Mouse (Mus musculus): ENCODE measurements around the gene 4930563M21Rik.
"Not testable (repeated sequence)": the region's sequence is repeated elsewhere in the genome, so short reads cannot be mapped to it uniquely, and the experiment has no call there.

4930563M21Rik gene

DNA sequence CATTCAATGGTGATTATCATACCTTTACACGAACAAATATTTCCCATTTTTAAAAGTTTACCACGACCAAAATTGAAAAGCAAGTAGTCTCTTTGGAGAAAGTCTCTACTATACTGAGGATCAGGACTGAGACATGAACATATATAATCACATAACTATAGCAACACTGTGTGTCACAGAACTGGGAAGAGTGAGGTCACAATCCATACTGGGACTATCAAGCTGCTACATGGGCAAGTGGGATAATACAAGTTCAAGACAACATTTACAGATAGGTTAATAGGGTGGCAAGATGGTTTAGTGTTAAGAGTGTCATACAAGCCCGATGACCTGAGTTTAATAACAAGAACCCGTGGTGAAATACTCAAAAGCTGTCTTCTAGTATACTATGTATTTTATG is at the start of gene 4930563M21Rik:
4930563M21Rik (minus strand) TSS at position 101 of the 400 bp plus-strand sequence.
- in situ Hi-C loops (cut with MboI, MseI) = no loop called here

DNA sequence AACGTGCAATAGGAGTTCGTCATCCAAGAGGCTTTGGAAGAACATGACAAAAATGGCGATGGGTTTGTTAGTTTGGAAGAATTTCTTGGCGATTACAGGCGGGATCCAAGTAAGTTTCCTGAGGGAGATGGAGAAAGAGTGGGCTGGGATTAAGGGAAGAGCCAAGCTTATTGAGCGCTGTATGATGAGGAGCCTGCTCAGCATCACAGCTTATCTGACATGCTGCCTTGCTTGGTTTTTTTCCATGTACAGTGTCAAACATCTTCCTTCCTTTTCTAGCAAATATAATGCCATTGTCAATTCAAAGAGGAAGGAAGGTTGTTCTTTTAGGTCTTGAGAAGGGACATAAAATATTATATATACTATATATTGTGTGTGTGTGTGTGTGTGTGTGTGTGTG is 45.8 kb upstream of the 4930563M21Rik start:
- in situ Hi-C loops (cut with MboI, MseI) = no loop called here

DNA sequence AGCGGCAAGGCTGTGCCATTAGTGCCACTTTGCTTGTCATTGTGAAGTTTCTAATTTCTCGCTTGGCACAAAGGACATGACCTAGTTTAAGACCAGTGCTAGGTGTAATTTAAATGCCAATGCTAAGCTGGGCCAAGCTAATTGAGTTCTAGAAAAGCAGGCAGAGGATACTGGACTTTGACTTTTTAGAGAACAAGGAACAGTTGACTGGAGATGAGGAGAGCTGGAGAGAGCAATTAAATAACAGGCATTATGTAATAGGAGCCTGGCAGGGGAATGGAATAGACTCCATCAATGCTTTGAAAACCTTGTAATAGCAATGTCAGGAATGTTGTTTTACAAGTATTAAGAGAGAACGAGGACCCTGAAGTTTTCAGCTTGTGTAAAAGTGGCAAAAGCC is 43.4 kb upstream of the 4930563M21Rik start:
- in situ Hi-C loops (cut with MboI, MseI) = no loop called here

DNA sequence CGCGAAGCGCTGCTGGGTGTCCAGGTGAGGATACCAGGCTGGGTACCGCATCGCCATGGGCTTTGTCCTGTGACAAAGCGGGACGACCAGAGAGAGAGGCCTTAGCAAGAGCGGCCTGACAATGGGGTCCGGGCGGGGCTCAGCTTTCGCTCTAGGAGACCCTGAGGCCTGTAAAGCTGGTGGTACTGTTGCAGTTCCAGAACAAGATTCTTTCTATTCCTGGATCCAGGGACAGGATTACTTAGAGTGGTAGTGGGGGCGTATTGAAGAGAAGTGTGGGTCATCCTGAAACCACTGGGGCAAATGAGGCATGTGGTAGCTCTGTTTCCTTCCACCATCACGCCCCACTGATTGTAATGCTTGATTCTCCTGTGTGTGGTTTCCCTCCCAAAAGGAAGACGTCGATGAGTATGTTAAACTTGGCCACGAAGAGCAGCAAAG is 31.9 kb upstream of the 4930563M21Rik start:
- in situ Hi-C loops (cut with MboI, MseI) = no loop called here

DNA sequence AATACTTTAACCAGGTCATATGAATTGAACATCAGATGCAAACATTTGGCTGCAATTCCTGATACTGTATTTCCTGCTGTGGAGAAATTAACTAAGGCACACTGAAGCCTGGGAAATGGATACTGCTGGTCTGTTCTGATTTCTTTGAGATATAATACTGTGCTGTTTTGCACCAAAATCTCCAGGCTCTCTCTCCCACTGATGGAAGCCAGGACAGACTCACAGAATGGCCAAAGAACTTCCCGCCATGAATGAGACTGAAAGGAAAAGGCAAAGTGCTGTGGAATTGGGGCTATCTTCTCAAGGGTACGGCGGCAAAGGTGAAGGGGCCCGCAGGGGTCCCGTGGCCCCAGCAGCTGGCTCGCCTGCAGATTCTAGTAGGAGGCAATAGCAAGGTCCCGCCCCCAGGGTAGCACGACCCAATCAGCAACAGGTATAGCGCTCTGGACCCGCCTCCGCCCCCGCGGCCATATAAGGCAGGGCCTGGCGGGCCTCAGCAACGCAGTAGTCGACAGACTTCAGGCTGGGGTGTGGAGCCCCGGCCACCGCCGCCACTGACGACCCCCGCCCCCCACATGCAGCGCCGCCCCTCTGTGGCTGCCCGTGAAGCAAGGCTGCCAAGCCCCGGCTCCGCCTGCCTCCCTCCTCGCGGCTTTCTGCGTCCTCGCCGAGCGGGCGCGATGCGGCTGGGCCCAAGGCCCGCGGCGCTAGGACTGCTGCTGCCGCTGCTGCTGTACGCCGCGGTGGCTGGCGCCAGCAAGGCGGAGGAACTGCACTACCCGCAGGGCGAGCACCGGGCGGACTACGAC is 31.2 kb upstream of the 4930563M21Rik start, which contains the start of gene Rcn2:
Rcn2 (plus strand) TSS at position 474 of the 809 bp plus-strand sequence.
- in situ Hi-C loops (cut with MboI, MseI) = no loop called here

DNA sequence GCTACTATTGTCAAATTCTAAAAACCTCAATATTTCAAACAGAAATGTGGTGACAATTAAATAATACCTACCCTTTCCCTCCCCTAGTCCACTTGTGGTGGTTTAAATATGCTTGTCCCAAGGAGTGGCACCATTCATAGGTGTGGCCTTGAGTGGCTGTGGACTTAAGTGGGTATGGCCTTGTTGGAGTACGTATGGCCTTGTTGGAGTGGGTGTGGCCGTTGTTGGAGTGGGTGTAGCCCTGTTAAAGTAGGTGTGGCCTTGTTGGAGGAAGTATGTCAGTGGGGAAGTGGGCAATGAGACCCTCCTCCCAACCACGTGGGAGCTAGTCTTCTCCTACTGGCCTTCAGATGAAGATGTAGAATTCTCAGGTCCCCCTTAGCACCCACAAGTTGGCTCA is 21.9 kb upstream of the 4930563M21Rik start:
- in situ Hi-C loops (cut with MboI, MseI) = no loop called here

DNA sequence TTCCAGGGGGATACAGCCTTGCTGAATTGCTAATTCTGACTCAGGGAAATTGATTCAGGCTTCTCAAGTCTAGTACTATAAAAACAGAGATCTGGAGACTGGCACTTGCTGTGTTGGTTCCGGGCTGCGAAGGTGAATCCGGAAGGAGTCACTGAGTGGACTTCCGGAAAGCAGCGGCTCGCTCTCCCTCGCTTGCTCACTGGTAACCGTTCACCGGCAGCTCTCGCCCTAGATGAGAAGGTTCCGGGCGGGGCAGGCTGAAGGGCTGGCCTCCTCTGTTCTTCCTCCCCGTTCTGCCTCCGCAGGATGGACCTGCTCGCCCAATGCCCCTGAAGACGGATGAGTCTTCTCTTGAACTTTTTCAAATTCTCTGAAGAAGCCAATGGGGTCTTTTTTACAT is 16.9 kb upstream of the 4930563M21Rik start:
- in situ Hi-C loops (cut with MboI, MseI) = no loop called here

DNA sequence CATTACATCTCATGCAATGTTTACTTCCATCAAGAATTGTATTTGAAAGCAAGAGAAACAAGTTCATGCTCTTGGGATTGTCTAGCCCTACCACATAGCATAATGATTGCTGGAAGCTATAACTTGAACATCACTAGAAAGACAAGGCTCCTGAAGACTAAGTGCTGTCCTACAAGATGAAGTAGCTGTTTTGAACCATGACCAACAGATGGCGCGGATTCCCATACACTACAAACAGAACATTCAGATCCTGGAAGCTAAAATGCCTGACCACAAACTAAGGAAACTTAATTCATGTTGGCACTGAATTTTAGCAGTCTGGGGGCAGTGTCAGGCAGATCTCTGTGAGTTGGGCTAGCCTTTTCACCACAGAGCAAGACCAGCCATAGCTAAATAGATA is 14.4 kb upstream of the 4930563M21Rik start:
- in situ Hi-C loops (cut with MboI, MseI) = no loop called here

DNA sequence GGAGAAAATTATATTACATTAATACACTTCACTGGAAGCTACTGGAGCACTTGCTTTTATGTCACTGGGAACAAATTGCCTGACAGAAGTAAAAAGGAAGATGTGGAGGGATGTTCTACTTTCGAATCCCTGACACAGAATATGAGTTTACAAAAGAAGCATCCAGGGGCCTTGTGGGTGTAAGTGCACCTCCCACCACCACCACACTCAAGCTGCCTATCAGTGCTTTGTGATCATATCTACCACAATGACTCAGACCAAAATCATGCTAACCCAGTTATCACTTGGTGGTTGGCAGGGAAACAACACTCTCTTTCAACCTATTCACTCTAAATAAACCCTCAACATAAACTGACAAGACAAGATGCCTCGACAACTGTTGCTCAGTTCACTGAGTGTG is 5.7 kb downstream of the 4930563M21Rik start:
- in situ Hi-C loops (cut with MboI, MseI) = not testable (repeated sequence)

DNA sequence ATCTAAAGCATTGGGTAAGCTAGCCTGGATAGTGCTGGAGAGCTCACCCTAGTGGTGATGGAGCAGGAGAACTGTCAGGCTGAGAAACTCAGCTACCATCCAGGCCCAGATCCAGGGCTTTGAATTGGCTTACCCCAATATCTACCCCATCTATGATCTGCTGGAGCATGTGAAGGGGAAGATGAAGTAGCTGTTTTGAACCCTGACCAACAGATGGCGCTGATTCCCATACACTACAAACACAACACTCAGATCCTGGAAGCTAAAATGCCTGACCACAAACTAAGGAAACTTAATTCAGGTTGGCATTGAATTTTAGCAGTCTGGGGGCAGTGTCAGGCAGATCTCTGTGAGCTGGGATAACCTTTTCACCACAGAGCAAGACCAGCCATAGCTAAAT is 63.5 kb downstream of the 4930563M21Rik start:
- in situ Hi-C loops (cut with MboI, MseI) = no loop called here

DNA sequence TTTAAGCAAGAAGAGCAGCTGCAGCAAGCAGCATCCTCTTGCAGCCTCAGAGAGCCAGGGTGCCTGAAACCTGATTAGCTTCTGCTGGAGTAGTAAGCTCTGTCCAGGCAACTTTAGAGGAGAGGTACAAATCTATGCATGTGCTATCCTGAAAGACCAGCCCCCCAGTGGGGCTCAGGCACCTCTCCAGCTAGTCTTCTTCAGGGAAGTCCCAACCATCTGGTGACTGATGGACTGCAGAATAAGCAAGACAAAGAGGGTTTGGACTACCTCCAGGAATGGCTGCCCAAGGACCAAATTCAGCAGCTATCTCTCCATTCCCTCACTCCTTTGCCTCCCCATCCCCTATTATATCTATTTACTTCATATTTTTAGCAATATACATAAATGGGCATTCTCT is 69.0 kb downstream of the 4930563M21Rik start:
- in situ Hi-C loops (cut with MboI, MseI) = no loop called here

DNA sequence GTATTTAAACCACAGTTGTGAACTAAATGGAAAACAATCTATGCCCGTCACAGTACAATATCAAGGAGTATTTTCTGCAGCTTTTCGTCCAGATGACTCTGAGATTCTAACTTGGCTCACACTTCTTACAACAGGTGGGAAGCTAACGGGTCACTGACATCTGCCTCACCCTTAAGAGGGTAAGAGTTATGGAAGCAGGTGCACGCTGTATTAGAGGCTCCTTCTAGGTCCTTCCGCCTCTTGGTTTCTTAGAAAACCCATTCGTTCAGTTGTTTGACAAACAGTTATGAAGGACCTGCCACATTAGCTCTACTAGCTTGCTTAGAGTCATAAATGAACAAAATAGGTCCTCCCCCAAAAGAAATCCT is 71.7 kb downstream of the 4930563M21Rik start:
- in situ Hi-C loops (cut with MboI, MseI) = no loop called here

DNA sequence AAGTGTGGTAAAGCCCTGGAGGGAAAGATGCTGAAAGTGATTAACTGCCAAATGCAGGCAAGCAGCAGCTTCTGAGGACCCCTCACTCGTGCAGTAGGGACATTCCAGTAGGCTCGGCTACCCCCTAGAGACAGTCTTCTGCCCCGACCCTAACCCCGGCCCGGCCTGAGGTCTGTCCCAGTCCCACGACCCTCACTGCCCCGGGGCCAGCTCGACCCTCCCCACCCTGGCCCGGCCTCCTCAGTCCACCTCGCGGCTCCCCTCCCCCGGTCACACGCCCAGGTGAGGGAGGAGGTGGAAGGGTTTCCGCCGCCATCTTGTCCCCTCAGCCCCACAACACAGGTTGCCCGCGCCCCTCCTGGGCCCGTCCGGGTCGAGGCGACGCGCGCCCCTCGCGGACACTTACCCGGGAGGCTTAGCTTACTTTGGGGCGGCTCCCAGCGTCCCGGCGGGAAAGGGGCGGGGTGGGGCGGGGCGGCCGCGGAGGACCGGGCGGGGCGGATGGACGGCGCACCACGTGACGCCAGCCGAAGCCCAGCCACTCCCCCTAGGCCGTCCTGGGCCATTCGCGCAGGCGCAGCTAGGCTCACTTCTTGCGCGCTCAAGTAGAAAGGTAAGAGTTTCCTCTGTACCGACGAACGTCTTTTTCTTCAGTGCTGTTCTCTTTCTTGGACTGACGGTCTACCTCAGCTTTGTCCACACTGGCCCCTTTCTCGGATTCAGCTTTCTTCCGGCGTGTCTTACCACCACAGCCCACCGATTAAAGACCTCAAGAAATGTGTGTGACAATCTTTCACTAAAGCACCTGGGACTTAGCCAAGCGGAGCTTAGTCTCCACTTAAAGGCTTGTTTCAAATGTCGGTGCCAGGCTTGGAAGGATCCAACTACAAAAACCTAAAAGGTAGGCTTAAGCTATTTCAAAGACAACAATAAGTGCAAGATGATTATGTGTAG is 72.4 kb downstream of the 4930563M21Rik start, which contains the start of gene Scaper:
Scaper (minus strand) TSS at position 456 of the 954 bp plus-strand sequence.
- in situ Hi-C loops (cut with MboI, MseI) = no loop called here

DNA sequence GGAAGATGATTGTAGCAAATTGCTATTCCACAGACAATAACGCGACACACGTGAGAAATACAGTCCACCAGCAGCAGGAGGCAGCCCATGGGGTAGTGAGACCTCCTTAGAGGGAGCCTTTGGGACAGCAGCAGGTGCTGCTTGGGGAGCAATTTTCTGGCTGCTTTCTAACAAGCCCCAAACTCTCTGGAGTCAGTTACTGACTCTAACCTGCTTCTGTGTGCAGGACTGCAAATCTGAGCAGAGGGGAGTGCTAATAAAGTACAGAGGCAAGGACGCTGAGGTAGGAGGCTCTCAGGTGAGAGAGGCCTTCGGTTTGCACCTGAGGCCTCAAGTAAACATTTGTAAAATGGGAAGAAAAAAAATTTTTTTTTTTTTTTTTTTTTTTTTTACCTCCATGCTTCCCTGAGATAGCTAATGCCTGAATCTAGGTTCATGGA is 73.1 kb downstream of the 4930563M21Rik start:
- in situ Hi-C loops (cut with MboI, MseI) = no loop called here

DNA sequence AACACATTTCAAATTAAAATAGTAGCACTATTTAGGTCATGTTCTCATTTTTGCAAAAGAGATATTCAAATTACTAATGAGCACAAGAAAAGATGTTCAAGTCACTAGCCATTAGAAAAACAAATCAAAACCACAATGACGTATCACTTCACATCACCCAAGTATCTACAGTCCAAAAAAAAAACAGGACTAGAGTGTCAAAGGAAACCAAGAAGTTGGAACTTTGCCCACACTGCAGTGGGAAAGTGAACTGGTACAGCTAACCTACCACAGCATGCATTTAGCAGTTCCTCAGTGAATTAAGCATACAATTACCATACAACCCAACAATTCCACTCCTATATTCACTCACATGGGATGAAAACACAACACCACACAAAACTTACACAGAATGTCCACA is 77.9 kb downstream of the 4930563M21Rik start:
- in situ Hi-C loops (cut with MboI, MseI) = no loop called here

DNA sequence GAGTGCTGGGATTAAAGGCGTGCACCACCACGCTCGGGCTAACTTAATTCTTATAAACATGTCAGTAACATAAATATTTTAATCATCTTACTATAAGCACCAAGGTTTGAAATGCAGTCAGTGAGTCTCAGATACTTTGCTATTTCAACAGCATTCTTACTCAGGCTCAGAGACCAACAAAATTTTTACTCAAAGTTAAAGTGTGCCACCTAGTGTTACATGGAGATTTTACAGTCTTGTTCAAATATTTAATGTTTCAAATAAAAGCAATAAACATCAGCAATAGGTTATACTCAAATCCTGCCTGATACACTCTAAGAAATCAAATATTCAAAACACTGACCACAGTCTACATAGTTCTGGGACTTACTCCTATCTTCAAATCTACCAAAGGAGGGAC is 91.8 kb downstream of the 4930563M21Rik start:
- in situ Hi-C loops (cut with MboI, MseI) = no loop called here

DNA sequence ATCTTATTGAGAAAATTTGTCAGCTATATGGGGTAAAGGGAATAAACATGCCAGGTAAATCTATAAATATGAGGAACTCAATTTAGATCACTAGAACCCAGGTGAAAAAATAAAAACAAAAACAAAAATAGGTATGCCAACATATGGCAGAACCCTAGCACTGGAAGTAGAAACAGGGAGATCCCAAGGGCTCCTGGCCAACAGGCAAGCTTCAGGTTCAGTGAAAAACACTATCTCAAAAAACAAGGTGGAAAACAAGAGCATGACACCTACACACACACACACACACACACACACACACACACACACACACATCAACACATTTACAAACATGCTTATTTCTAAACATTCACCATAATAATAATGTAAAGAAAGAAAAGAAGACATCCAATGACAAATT is 93.6 kb downstream of the 4930563M21Rik start:
- in situ Hi-C loops (cut with MboI, MseI) = no loop called here

Measured in T-helper 1 cell (primary cell).